Mouse (Mus musculus) heart, adult 18-20 months (tissue): ENCODE data around the gene Rsph3a. TPM values are rescaled to one million over a fixed set of nuclear protein-coding genes. Genes with fewer than 3 reads are reported as not detected.
A peak's percentile ranks its signal among the peaks of the same experiment; 100 is the strongest.

ENCODE experiments used
- DNase-seq, 2 experiments: peaks; one replicate each; pipeline ENCODE4 v3.0.0; 2021 to 2022; ENCODE audit warnings: mixed read lengths in 1 of 2
- long read RNA-seq, 2 experiments: library from polyadenylated mRNA; stranded (forward); transcript quantifications; one replicate each; pipeline ENCODE4 v2.0.0; 2021
- total RNA-seq, 2 experiments: library from RNA; stranded (reverse); gene quantifications; 2 replicates each; pipeline ENCODE4 v1.2.3; 2021

Rsph3a gene
- 10 to 100 TPM; 24.1 to 29.6 TPM for total RNA-seq
- long read RNA-seq, experiment 1, transcript Rsph3a-201 (8 exons, 2,189 nt): major isoform, 26 of 28 reads
- long read RNA-seq, experiment 1, partial matches to known transcripts: 2 of 28 reads
- long read RNA-seq, experiment 1, other reads (novel, unspliced or antisense): 0 of 28 reads
- long read RNA-seq, experiment 2, transcript Rsph3a-201 (8 exons, 2,189 nt): major isoform, 7 of 11 reads
- long read RNA-seq, experiment 2, partial matches to known transcripts: 4 of 11 reads
- long read RNA-seq, experiment 2, other reads (novel, unspliced or antisense): 0 of 11 reads

- peak; percentile 85 to 92 for DNase-seq
Observed at GRCm38 (mm10) chr17:7945117-7946052, at the start of gene Rsph3a. TSS of gene Rsph3a (plus strand) at chr17:7945614.

GRCm38 (mm10) chr17:7896047-7896635 is 49.3 kb upstream of the Rsph3a start:
- no peak for DNase-seq

GRCm38 (mm10) chr17:7897120-7897519 is 48.3 kb upstream of the Rsph3a start:
- no peak for DNase-seq

GRCm38 (mm10) chr17:7897756-7898155 is 47.7 kb upstream of the Rsph3a start:
- no peak for DNase-seq

GRCm38 (mm10) chr17:7899233-7899632 is 46.2 kb upstream of the Rsph3a start:
- peak in 1 of 2 experiments; percentile 57 for DNase-seq

GRCm38 (mm10) chr17:7899961-7900360 is 45.5 kb upstream of the Rsph3a start:
- no peak for DNase-seq

- DNase-seq: no peak
Observed at GRCm38 (mm10) chr17:7901536-7901935, 43.9 kb upstream of the Rsph3a start.

- peak in 1 of 2 experiments; percentile 27 for DNase-seq
Observed at GRCm38 (mm10) chr17:7902362-7902761, 43.1 kb upstream of the Rsph3a start.

- DNase-seq: no peak
Observed at GRCm38 (mm10) chr17:7904992-7905391, 40.4 kb upstream of the Rsph3a start.

- no peak for DNase-seq
Observed at GRCm38 (mm10) chr17:7905936-7906685, 39.3 kb upstream of the Rsph3a start.

- DNase-seq: peak in 1 of 2 experiments; percentile 14
Observed at GRCm38 (mm10) chr17:7914596-7915227, 30.7 kb upstream of the Rsph3a start.

GRCm38 (mm10) chr17:7915791-7916190 is 29.6 kb upstream of the Rsph3a start:
- no peak for DNase-seq

GRCm38 (mm10) chr17:7916782-7917574 is 28.4 kb upstream of the Rsph3a start:
- peak in 1 of 2 experiments; percentile 17 for DNase-seq

GRCm38 (mm10) chr17:7918355-7918754 is 27.1 kb upstream of the Rsph3a start:
- no peak for DNase-seq

GRCm38 (mm10) chr17:7919209-7919608 is 26.2 kb upstream of the Rsph3a start:
- DNase-seq: no peak

- DNase-seq: no peak
Observed at GRCm38 (mm10) chr17:7922564-7922963, 22.9 kb upstream of the Rsph3a start.

- no peak for DNase-seq
Observed at GRCm38 (mm10) chr17:7924185-7924725, 21.2 kb upstream of the Rsph3a start.

GRCm38 (mm10) chr17:7925413-7926160 is 19.8 kb upstream of the Rsph3a start, which contains the start of gene Tagap:
TSS of gene Tagap (plus strand) at chr17:7926000.
- peak in 1 of 2 experiments; percentile 64 for DNase-seq
